Mouse (Mus musculus) heart, embryonic 14.5 days (tissue): ENCODE data around the gene Arhgef2. TPM values are rescaled to one million over a fixed set of nuclear protein-coding genes. Genes with fewer than 3 reads are reported as not detected.

Source experiments
- ATAC-seq: fragments of 200-750 bp; cut with Nextera tagmentation; 2 replicates; pipeline ENCODE4 v1.8.0; 2017; ENCODE audit warnings: low read depth, moderate TSS enrichment; ENCODE audit not compliant: insufficient number of reproducible peaks, insufficient read depth, low FRiP score
- H3K27ac ChIP-seq, 2 experiments: fragments of 200-500 bp in 1 of 2; fragments of 300-500 bp in 1 of 2; sonication (generic) in 1 of 2; replicated peaks in 1 of 2; 2 replicates each; pipeline ENCODE4 v1.5.1; 2012 to 2014; ENCODE audit warnings: low read depth in 2 of 2, low read length in 2 of 2, control low read depth in 1 of 2, mild to moderate bottlenecking in 1 of 2, mixed read lengths in 1 of 2; ENCODE audit not compliant: control insufficient read depth in 1 of 2, insufficient read depth in 1 of 2
- H3K27me3 ChIP-seq: fragments of 300-500 bp; sonication (generic); 2 replicates; pipeline ENCODE4 v1.6.1; 2014; ENCODE audit warnings: mild to moderate bottlenecking, low read length, control low read depth; ENCODE audit not compliant: control insufficient read depth, insufficient read depth
- H3K36me3 ChIP-seq: fragments of 300-500 bp; sonication (generic); 2 replicates; pipeline ENCODE4 v1.6.1; 2014; ENCODE audit warnings: mild to moderate bottlenecking, control low read depth, low read length, mixed read lengths; ENCODE audit not compliant: control insufficient read depth, insufficient read depth
- H3K4me1 ChIP-seq, 2 experiments: fragments of 200-500 bp in 1 of 2; fragments of 300-500 bp in 1 of 2; sonication (generic) in 1 of 2; 2 replicates each; pipeline ENCODE4 v1.6.1; 2012 to 2014; ENCODE audit warnings: low read length in 2 of 2, control low read depth in 1 of 2, mixed read lengths in 1 of 2; ENCODE audit not compliant: control insufficient read depth in 2 of 2, insufficient read depth in 2 of 2
- H3K4me2 ChIP-seq: fragments of 300-500 bp; sonication (generic); 2 replicates; pipeline ENCODE4 v1.6.1; 2014; ENCODE audit warnings: mild to moderate bottlenecking, low read length
- H3K4me3 ChIP-seq, 2 experiments: fragments of 200-500 bp in 1 of 2; fragments of 300-500 bp in 1 of 2; sonication (generic) in 1 of 2; 2 replicates each; pipeline ENCODE4 v1.5.1; 2012 to 2014; ENCODE audit warnings: low read length in 2 of 2, mild to moderate bottlenecking in 2 of 2, control low read depth in 1 of 2, low read depth in 1 of 2, moderate library complexity in 1 of 2; ENCODE audit not compliant: control insufficient read depth in 1 of 2, insufficient read depth in 1 of 2
- H3K9ac ChIP-seq: fragments of 300-500 bp; sonication (generic); 2 replicates; pipeline ENCODE4 v1.6.1; 2014; ENCODE audit warnings: mild to moderate bottlenecking, low read length
- H3K9me3 ChIP-seq: fragments of 300-500 bp; sonication (generic); 2 replicates; pipeline ENCODE4 v1.6.1; 2016; ENCODE audit warnings: low read length, control low read depth; ENCODE audit not compliant: control insufficient read depth
- WGBS: fragments of 180-500 bp; shearing (Covaris S2); extraction: QIAGEN DNeasy Blood & Tissue Kit; methylation state at CpG from one replicate; pipeline ENCODE4 v1.1.7; 2014; 5-methylcytosine and 5-hydroxymethylcytosine counted together
- polyA plus RNA-seq: library from polyadenylated mRNA; unstranded; fragments of >200 nt; fragmentation: Nextera tagmentation; extraction: Ambion mirVana; gene quantifications from 2 replicates; pipeline ENCODE4 v1.2.1, GENCODE M21; 2014

Arhgef2 gene
- polyA plus RNA-seq, 1 experiment from 2014 or later, result 94.2 TPM

DNA sequence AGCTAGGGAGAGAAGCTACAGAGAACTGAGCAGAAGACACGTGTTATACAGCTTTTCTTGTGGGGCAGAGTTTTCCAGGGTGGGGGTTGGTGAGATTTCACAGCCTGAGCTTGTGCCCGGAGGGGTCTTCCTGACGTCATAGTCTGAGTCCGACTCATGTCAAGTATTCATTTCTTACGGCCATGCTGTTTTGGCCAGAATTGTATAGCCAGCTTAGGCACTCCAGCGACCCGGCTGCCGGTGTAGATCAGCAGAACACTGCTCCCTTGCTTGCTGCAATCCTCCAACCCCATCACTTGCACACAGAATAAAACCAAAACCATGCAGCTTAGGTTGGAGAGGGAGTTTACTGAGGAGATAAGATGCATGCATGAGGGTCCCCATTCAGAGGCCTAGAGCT is 49.9 kb downstream of the Arhgef2 start:
- 73% methylated on average over 8 of the region's 8 CpGs for WGBS
- H3K4me1 ChIP-seq, result peaks cover 16 to 20% of the 10 kb centered on the region in 2 experiments
- H3K27me3 ChIP-seq, result no peaks in the 10 kb centered on the region
- no peaks in the 10 kb centered on the region for H3K9me3 ChIP-seq
- no peak overlapping the region for H3K9ac ChIP-seq
- no peak overlapping the region for H3K4me3 ChIP-seq
- H3K36me3 ChIP-seq, result no peaks in the 10 kb centered on the region
- H3K4me2 ChIP-seq, result no peak overlapping the region
- no peak for ATAC-seq
- no peak overlapping the region for H3K27ac ChIP-seq

DNA sequence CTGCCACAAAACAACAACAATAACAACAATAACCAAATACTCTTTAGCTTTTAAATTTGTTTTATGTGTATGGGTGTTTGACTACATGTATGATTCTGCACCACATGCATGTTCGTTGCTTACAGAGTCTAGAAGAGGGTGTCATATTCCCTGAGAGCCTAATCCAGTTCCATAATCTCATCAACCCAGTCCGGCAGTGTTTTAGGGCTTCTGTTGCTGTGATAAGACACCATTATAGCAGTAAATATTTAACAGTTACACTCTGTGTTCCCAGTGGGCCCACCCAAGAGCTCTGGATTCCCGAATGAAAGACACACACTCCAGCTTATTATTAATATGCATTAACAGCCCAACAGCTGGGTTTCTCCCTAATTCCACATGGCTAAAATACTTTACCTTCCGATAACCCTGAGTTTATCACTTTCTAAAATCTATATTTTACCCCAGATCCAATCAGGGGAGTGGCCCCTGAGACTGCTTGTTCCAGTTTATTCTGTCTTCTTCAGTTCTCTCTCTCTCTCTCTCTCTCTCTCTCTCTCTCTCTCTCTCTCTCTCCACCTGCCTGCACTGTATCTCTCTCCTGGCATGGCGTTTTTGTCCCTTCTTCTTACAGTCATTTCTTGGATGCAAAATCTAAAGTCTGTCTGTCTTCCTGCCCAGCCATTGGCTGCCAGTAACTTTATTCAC is 52.8 kb downstream of the Arhgef2 start:
- H3K4me2 ChIP-seq, result no peak overlapping the region
- WGBS, result 68% methylated on average over 5 of the region's 5 CpGs
- no peak overlapping the region for H3K27ac ChIP-seq
- H3K36me3 ChIP-seq, result no peaks in the 10 kb centered on the region
- H3K27me3 ChIP-seq, result no peaks in the 10 kb centered on the region
- H3K9me3 ChIP-seq, result no peaks in the 10 kb centered on the region
- ATAC-seq, result no peak
- H3K4me1 ChIP-seq, result peaks cover 14 to 17% of the 10 kb centered on the region in 2 experiments
- H3K4me3 ChIP-seq, result no peak overlapping the region
- H3K9ac ChIP-seq, result no peak overlapping the region

DNA sequence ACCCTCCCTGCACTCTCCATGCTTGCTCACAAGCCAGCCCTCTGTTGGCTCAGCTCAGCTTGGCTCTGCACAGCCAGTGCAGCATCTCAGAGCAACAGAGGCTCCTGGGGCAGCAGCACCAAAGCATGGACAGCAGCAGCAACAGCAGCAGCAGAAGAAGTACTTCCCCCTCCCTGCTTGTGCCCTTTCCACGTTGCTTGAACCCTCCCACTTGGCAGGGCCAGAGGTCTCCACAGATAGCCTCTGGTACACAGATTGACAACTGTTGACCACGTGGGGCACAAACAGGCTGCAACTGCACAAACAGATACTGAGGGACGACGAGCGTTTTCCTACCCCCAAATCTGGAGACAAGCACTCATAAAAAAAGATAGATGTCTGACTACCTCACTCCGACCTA is 54.0 kb downstream of the Arhgef2 start:
- Histone ChIP-seq H3K27me3 (no peaks in the 10 kb centered on the region), H3K4me3 (no peak overlapping the region), H3K9ac (no peak overlapping the region), H3K9me3 (no peaks in the 10 kb centered on the region), H3K4me2 (no peak overlapping the region), H3K4me1 (peaks cover 7 to 8% of the 10 kb centered on the region in 2 experiments), H3K36me3 (no peaks in the 10 kb centered on the region), H3K27ac (no peak overlapping the region)
- no peak for ATAC-seq
- WGBS, result 17% methylated on average over 6 of the region's 6 CpGs

DNA sequence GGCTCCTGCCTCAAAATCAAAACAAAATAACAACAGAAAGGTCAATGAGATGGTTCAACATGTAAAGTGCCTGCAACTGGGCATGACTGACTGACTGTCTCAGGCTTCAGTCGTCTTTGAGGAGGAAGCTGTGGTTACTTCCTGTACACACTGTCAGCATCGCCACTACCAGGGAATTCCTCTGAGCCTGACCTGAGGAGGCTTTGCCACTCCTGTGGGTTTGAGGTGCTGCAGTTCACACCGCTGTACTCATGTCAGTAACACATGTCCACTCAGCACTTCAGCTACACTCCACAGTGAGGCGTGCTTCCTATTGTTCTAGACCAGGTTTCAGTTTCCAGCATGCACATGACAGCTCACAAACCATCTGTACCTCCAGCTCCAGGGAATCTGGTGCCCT is 58.3 kb downstream of the Arhgef2 start:
- Histone ChIP-seq H3K36me3 (no peaks in the 10 kb centered on the region), H3K4me3 (no peak overlapping the region), H3K27me3 (no peaks in the 10 kb centered on the region), H3K4me1 (no peaks in the 10 kb centered on the region), H3K9me3 (no peaks in the 10 kb centered on the region), H3K27ac (no peak overlapping the region), H3K4me2 (no peak overlapping the region), H3K9ac (no peak overlapping the region)
- ATAC-seq, result no peak
- 62% methylated on average over 4 of the region's 4 CpGs for WGBS

DNA sequence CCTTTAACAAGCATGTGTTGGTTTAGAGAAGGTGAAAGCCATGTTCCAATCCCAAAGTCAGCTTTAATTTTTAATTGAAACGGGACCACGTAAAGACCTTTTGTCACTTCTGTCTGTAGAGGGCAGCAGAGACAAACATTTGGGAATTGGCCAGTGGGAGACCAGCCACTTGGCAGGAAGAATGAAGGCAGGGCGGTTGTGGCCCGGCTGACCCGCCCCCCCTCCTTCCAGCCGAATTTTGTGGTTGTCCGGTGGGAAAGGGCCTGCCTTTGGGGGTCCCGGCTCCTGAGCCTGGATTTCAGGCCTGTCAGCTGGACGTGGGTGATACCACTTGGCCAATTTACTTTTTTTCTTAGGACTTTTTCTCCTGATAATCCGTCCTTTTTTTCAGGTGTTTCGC is 71.6 kb downstream of the Arhgef2 start:
- no peak for ATAC-seq
- peak overlapping the region; percentile 21 to 23; a peak in 3 of 4 replicates for H3K4me3 ChIP-seq
- H3K9ac ChIP-seq, result peak overlapping the region; percentile 51; the same call in 1 of the 2 replicates
- 9% methylated on average over 11 of the region's 11 CpGs for WGBS
- H3K36me3 ChIP-seq, result no peaks in the 10 kb centered on the region
- H3K27me3 ChIP-seq, result no peaks in the 10 kb centered on the region
- H3K4me1 ChIP-seq, result peaks cover 0 to 3% of the 10 kb centered on the region in 2 experiments; a peak in 1 of 4 replicates
- H3K9me3 ChIP-seq, result no peaks in the 10 kb centered on the region
- no peak overlapping the region for H3K27ac ChIP-seq
- peak overlapping the region; percentile 64 for H3K4me2 ChIP-seq

DNA sequence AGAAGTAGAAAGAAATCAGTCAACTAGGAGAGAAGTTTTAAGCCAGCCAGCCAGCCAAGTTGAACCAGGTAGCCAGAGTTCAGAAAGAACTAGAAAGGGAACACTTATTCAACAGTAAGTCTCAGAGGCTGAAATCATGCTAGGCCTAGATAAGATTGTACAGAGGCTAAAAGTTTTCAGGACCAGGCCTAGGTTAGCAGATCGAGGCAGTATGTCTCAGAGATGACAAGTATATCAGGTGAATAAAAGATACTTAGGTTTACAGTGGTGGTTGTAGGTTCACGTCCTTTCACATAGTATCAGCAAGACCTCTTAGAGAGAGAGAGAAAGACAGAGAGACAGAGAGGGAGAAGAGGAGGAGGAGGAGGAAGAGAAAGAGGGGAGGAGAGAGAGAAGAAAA is 78.0 kb downstream of the Arhgef2 start:
- no peak overlapping the region for H3K4me2 ChIP-seq
- no peaks in the 10 kb centered on the region for H3K9me3 ChIP-seq
- no peaks in the 10 kb centered on the region for H3K27me3 ChIP-seq
- no peak for ATAC-seq
- no peak overlapping the region for H3K9ac ChIP-seq
- H3K27ac ChIP-seq, result no peak overlapping the region
- no peak overlapping the region for H3K4me3 ChIP-seq
- H3K36me3 ChIP-seq, result peaks cover 18% of the 10 kb centered on the region
- peaks cover 3 to 20% of the 10 kb centered on the region in 2 experiments; a peak in 3 of 4 replicates for H3K4me1 ChIP-seq
- WGBS, result 65% methylated on average over 2 of the region's 2 CpGs

DNA sequence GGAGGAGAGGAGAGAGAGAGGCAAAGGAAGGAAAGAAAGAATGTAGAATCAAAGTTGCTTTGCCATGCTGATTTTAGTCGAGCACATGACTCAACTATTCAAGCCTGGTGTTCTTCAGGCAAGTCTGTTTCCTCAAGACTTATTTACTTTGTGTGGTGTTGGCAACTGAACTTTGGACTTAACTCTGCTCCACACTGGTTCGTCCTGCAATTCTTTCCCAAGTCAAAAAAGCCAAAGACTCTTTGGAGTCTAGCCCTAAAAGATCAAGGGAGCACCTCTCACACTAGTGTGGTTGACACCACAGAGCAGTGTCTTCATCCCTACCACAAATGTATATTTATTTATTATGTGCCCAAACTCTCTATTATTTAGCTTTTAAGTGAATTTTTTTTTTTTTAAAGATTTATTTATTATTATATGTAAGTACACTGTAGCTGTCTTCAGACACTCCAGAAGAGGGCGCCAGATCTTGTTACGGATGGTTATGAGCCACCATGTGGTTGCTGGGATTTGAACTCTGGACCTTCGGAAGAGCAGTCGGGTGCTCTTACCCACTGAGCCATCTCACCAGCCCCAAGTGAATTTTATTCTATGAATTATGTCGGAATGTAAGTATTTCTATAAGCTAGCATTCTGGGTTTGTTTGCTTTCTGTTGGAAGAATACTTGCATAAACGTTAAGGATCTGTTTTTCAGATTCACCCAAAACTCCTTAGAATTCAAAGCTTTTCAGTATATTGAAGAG is 78.6 kb downstream of the Arhgef2 start:
- peak overlapping the region; percentile 73 for H3K4me2 ChIP-seq
- peaks cover 3 to 20% of the 10 kb centered on the region in 2 experiments; a peak in 3 of 4 replicates for H3K4me1 ChIP-seq
- no peaks in the 10 kb centered on the region for H3K9me3 ChIP-seq
- ATAC-seq, result no peak
- peaks cover 24% of the 10 kb centered on the region for H3K36me3 ChIP-seq
- 61% methylated on average over 7 of the region's 8 CpGs for WGBS
- peak overlapping the region; percentile 98 for H3K9ac ChIP-seq
- peak overlapping the region; percentile 86 to 99; a peak in 3 of 4 replicates for H3K27ac ChIP-seq
- H3K27me3 ChIP-seq, result no peaks in the 10 kb centered on the region
- peak overlapping the region in 1 of 2 experiments; percentile 99; a peak in 2 of 4 replicates for H3K4me3 ChIP-seq
